Mouse (Mus musculus): Measurements from ENCODE around the gene Rsl24d1.
"Not testable (repeated sequence)": the region's sequence is repeated elsewhere in the genome, so short reads cannot be mapped to it uniquely, and the experiment has no call there.

Rsl24d1 gene

GRCm38 (mm10) chr9:73112919-73113906 lies at the start of gene Rsl24d1:
Gene Rsl24d1, plus strand, starts transcription at chr9:73113426.
- DNase-seq (ENCODE audit: low spot score in 2 of 2): peak; percentile 84 to 89

GRCm38 (mm10) chr9:73063621-73064290 lies 49.5 kb upstream of the Rsl24d1 start:
- DNase-seq (ENCODE audit: low spot score in 2 of 2): no peak

- DNase-seq (ENCODE audit: low spot score in 2 of 2): no peak
These were observed 46.1 kb upstream of the Rsl24d1 start for GRCm38 (mm10) chr9:73067086-73067485.

GRCm38 (mm10) chr9:73068230-73068679 lies 45.0 kb upstream of the Rsl24d1 start:
- DNase-seq (ENCODE audit: low spot score in 2 of 2): peak in 1 of 2 experiments; percentile 55

GRCm38 (mm10) chr9:73068688-73069087 lies 44.5 kb upstream of the Rsl24d1 start:
- no peak for DNase-seq (ENCODE audit: low spot score in 2 of 2)

GRCm38 (mm10) chr9:73070971-73071659 lies 42.1 kb upstream of the Rsl24d1 start:
- DNase-seq (ENCODE audit: low spot score in 2 of 2): no peak

- DNase-seq (ENCODE audit: low spot score in 2 of 2): no peak
These were observed 40.8 kb upstream of the Rsl24d1 start for GRCm38 (mm10) chr9:73072426-73072825.

- no peak for DNase-seq (ENCODE audit: low spot score in 2 of 2)
These were observed 40.1 kb upstream of the Rsl24d1 start for GRCm38 (mm10) chr9:73073169-73073568.

GRCm38 (mm10) chr9:73079349-73079748 lies 33.9 kb upstream of the Rsl24d1 start:
- DNase-seq (ENCODE audit: low spot score in 2 of 2): not testable (repeated sequence)

- DNase-seq (ENCODE audit: low spot score in 2 of 2): no peak
These were observed 33.4 kb upstream of the Rsl24d1 start for GRCm38 (mm10) chr9:73079801-73080325.

GRCm38 (mm10) chr9:73082291-73083000 lies 30.8 kb upstream of the Rsl24d1 start:
- no peak for DNase-seq (ENCODE audit: low spot score in 2 of 2)

- no peak for DNase-seq (ENCODE audit: low spot score in 2 of 2)
These were observed 29.3 kb upstream of the Rsl24d1 start for GRCm38 (mm10) chr9:73083956-73084355.

GRCm38 (mm10) chr9:73085845-73086244 lies 27.4 kb upstream of the Rsl24d1 start:
- DNase-seq (ENCODE audit: low spot score in 2 of 2): no peak

- DNase-seq (ENCODE audit: low spot score in 2 of 2): no peak
These were observed 26.1 kb upstream of the Rsl24d1 start for GRCm38 (mm10) chr9:73087121-73087520.

GRCm38 (mm10) chr9:73087581-73087980 lies 25.6 kb upstream of the Rsl24d1 start:
- no peak for DNase-seq (ENCODE audit: low spot score in 2 of 2)

- no peak for DNase-seq (ENCODE audit: low spot score in 2 of 2)
These were observed 23.9 kb upstream of the Rsl24d1 start for GRCm38 (mm10) chr9:73089222-73089920.

GRCm38 (mm10) chr9:73090121-73090520 lies 23.1 kb upstream of the Rsl24d1 start:
- DNase-seq (ENCODE audit: low spot score in 2 of 2): no peak

- DNase-seq (ENCODE audit: low spot score in 2 of 2): no peak
These were observed 21.5 kb upstream of the Rsl24d1 start for GRCm38 (mm10) chr9:73091747-73092146.

- DNase-seq (ENCODE audit: low spot score in 2 of 2): no peak
These were observed 18.6 kb upstream of the Rsl24d1 start for GRCm38 (mm10) chr9:73094580-73094979.

- DNase-seq (ENCODE audit: low spot score in 2 of 2): no peak
These were observed 15.3 kb upstream of the Rsl24d1 start for GRCm38 (mm10) chr9:73097898-73098297.

Data from frontal cortex, postnatal 10 days (tissue).